Mouse (Mus musculus) thymus, adult 2 months (tissue): ENCODE measurements around the gene Tas1r3. TPM values are rescaled to one million over a fixed set of nuclear protein-coding genes. Genes with fewer than 3 reads are reported as not detected.

Experiments
- DNase-seq: peaks from one replicate; pipeline ENCODE4 v3.0.0; 2021
- H3K27ac ChIP-seq: fragments of 200-500 bp; 2 replicates; pipeline ENCODE4 v1.5.1; 2012; ENCODE audit warnings: low read length, control low read depth; ENCODE audit not compliant: control insufficient read depth, insufficient read depth
- H3K27me3 ChIP-seq: fragments of 200-500 bp; 2 replicates; pipeline ENCODE4 v1.6.1; 2012; ENCODE audit warnings: mild to moderate bottlenecking, low read length, moderate library complexity, mixed read lengths; ENCODE audit not compliant: control insufficient read depth, insufficient read depth
- H3K36me3 ChIP-seq: fragments of 200-500 bp; 2 replicates; pipeline ENCODE4 v1.6.1; 2012; ENCODE audit warnings: mild to moderate bottlenecking, low read length, moderate library complexity; ENCODE audit not compliant: control insufficient read depth, insufficient read depth
- H3K4me1 ChIP-seq: fragments of 200-500 bp; replicated peaks from 2 replicates; pipeline ENCODE4 v1.6.1; 2012; ENCODE audit warnings: low read length; ENCODE audit not compliant: control insufficient read depth, insufficient read depth
- H3K4me3 ChIP-seq: fragments of 200-500 bp; 2 replicates; pipeline ENCODE4 v1.5.1; 2012; ENCODE audit warnings: mild to moderate bottlenecking, low read length, control low read depth, moderate library complexity; ENCODE audit not compliant: control insufficient read depth, insufficient read depth
- CTCF ChIP-seq: fragments of 200-500 bp; IDR thresholded peaks from 2 replicates; pipeline ENCODE4 v1.5.1; 2012; ENCODE audit warnings: mild to moderate bottlenecking, control low read depth, low read length, moderate library complexity, borderline replicate concordance; ENCODE audit not compliant: control insufficient read depth, poor library complexity, insufficient read depth; ENCODE audit errors: extremely low read depth
- POLR2A ChIP-seq: fragments of 200-500 bp; IDR thresholded peaks from 2 replicates; pipeline ENCODE4 v1.6.1; 2012; ENCODE audit warnings: mild to moderate bottlenecking, low read length, control low read depth, moderate library complexity; ENCODE audit not compliant: control insufficient read depth, poor library complexity, insufficient read depth; ENCODE audit errors: extremely low read depth
- WGBS: fragments of 180-500 bp; shearing (Covaris S2); methylation state at CpG from one replicate; pipeline ENCODE4 v1.1.7; 2018; 5-methylcytosine and 5-hydroxymethylcytosine counted together
- polyA plus RNA-seq: library from polyadenylated mRNA; depleted of rRNA; stranded (reverse); fragments of >200 nt; gene quantifications from 2 replicates; pipeline ENCODE4 v1.2.3, GENCODE M21; 2012

The Tas1r3 gene
- polyA plus RNA-seq, 1 experiment: 3.0 TPM

DNA sequence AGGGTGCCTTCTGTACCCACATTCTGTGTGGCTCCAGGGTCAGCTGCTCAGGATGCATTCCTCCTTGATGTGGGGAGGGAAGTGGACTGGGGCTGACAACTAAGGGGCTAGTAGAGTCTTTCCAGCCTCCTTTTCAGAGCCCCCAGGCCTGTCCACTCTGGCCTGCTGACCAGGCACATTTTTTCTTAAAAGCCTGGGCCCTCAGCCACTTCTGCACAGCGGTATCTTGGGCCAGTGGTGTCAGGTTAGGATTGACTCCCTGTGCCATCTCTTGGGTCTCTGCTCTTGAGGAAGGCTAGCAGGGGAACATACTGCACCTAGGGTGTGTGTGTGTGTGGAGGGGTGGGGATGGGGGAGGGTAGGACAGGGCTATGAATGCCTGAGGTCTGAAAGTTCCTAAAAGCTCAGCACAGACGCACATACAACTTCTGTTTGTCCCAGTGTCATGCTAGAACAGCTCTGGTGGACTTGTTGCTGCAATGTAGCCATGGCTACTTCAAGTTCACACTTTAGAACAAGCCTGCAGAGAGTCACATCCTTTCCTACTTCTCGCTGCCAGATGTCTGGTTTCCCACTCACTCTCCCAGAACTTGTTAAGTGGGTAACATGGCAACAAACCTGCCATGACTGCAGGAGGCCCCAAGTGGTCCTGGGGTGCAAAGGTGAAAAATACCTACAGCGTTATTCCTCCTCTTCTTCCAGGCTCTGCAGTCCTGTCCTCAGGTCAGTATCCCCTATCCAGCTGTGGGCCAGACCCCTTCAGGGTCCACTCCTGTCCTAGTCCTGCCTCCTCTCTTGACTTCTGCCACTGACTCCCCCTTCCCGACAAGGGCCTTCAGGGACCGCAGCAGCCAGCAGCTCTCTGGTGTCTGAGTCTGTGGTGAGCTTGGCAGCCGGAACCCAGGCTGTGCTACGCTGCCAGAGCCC is 22.8 kb downstream of the Tas1r3 start:
- WGBS: 22% methylated on average over 8 of the region's 8 CpGs
- Histone ChIP-seq H3K27ac (no peak overlapping the region), H3K27me3 (no peaks in the 10 kb centered on the region), H3K4me3 (peak overlapping the region; percentile 39), H3K4me1 (peaks cover 21% of the 10 kb centered on the region), H3K36me3 (no peaks in the 10 kb centered on the region)
- DNase-seq: no peak
- TF ChIP-seq CTCF (no peak), POLR2A (no peak)

DNA sequence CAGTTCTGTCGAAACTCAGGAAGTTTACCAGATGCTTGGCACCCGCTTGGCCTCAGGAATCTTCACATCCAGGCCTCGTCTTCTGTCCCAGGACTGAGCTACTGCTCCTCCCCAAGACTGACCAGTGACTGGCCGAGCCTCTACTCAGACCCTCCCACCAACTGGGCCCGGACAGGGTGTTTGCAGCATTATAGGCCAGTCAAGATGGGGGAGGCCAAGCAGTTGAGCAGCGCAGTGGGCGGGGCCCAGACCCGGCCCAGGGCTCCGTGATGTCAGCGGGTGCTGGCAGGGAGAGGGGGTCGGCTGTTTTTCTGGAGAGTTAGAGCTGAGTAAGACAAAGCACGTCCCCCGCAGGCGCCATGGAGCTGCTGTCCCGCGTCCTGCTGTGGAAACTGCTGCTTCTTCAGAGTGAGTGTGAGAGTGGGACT is 23.7 kb downstream of the Tas1r3 start, which contains the start of gene Mxra8:
Gene Mxra8, plus strand, starts transcription at position 198 of the 428 bp plus-strand sequence.
- DNase-seq: no peak

GRCm38 (mm10) chr4:155838187-155839153 is 24.7 kb downstream of the Tas1r3 start:
- DNase-seq: no peak

More for the DNA sequence above, 23.7 kb downstream of the Tas1r3 start, which contains the start of gene Mxra8:
- Histone ChIP-seq H3K27ac (no peak within 1 kb of the TSS), H3K4me1 (peaks cover 21% of the 10 kb centered on the region), H3K4me3 (peak within 1 kb of the TSS; percentile 39; the same call in 1 of the 2 replicates), H3K36me3 (no peaks in the 10 kb centered on the region), H3K27me3 (no peaks in the 10 kb centered on the region)
- WGBS: 83% methylated on average over 16 of the region's 16 CpGs
- no peak for TF ChIP-seq POLR2A
- TF ChIP-seq CTCF: no peak

GRCm38 (mm10) chr4:155837404-155838010 is 25.7 kb downstream of the Tas1r3 start:
- H3K36me3 ChIP-seq: 0 out of 2 replicates have a peak, but pooled peaks cover 4% of the 10 kb centered on the region
- peaks cover 26% of the 10 kb centered on the region for H3K4me1 ChIP-seq
- no peak for DNase-seq
- H3K27me3 ChIP-seq: no peaks in the 10 kb centered on the region
- 29% methylated on average over 11 of the region's 11 CpGs for WGBS
- H3K4me3 ChIP-seq: no peak overlapping the region
- no peak overlapping the region for H3K27ac ChIP-seq
- no peak for TF ChIP-seq POLR2A
- no peak for TF ChIP-seq CTCF

More at GRCm38 (mm10) chr4:155838187-155839153, 24.7 kb downstream of the Tas1r3 start:
- Histone ChIP-seq H3K27me3 (no peaks in the 10 kb centered on the region), H3K4me1 (peaks cover 24% of the 10 kb centered on the region), H3K27ac (no peak overlapping the region), H3K4me3 (no peak overlapping the region), H3K36me3 (no peaks in the 10 kb centered on the region)
- TF ChIP-seq CTCF (no peak), POLR2A (no peak)
- 82% methylated on average over 8 of the region's 8 CpGs for WGBS

- WGBS: 46% methylated on average over 2 of the region's 2 CpGs
- no peak overlapping the region for H3K4me3 ChIP-seq
These were observed 29.3 kb downstream of the Tas1r3 start for GRCm38 (mm10) chr4:155833836-155834235.

DNA sequence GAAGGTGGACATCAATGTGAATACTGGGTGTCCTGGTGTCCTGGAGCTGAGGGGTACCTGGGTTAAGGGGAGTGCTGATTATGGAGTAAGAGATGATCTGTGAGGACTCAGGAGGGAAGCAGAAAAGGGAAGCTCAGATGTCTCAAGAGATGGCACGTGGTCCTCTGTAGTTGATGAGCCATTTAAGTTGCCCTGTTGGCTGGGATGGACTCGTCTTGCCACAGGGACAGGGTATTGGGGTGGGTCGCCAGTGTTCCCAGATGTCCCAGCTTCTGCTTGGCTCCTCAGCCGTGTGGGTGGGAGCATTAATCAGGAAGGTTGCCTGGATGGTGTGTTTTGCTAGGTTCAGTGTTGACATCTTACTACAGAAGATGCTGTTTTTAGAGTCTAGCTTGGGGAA is 29.9 kb downstream of the Tas1r3 start:
- peaks cover 21% of the 10 kb centered on the region for H3K4me1 ChIP-seq
- no peak overlapping the region for H3K27ac ChIP-seq
- no peaks in the 10 kb centered on the region for H3K27me3 ChIP-seq
- no peak for DNase-seq
- 0 out of 2 replicates have a peak, but pooled peaks cover 4% of the 10 kb centered on the region for H3K36me3 ChIP-seq
- TF ChIP-seq POLR2A (no peak), CTCF (no peak)
- no peak overlapping the region for H3K4me3 ChIP-seq
- 89% methylated on average over 4 of the region's 4 CpGs for WGBS

More at GRCm38 (mm10) chr4:155833836-155834235, 29.3 kb downstream of the Tas1r3 start:
- peaks cover 21% of the 10 kb centered on the region for H3K4me1 ChIP-seq
- no peaks in the 10 kb centered on the region for H3K27me3 ChIP-seq
- no peak overlapping the region for H3K27ac ChIP-seq
- peak; percentile 63 for DNase-seq
- TF ChIP-seq CTCF (peak; percentile 64; the same call in 1 of the 2 replicates), POLR2A (no peak)
- 0 out of 2 replicates have a peak, but pooled peaks cover 4% of the 10 kb centered on the region for H3K36me3 ChIP-seq
